Comparison of ENCODE assay signal across 17 mouse cellular contexts in the genomic region with DNA sequence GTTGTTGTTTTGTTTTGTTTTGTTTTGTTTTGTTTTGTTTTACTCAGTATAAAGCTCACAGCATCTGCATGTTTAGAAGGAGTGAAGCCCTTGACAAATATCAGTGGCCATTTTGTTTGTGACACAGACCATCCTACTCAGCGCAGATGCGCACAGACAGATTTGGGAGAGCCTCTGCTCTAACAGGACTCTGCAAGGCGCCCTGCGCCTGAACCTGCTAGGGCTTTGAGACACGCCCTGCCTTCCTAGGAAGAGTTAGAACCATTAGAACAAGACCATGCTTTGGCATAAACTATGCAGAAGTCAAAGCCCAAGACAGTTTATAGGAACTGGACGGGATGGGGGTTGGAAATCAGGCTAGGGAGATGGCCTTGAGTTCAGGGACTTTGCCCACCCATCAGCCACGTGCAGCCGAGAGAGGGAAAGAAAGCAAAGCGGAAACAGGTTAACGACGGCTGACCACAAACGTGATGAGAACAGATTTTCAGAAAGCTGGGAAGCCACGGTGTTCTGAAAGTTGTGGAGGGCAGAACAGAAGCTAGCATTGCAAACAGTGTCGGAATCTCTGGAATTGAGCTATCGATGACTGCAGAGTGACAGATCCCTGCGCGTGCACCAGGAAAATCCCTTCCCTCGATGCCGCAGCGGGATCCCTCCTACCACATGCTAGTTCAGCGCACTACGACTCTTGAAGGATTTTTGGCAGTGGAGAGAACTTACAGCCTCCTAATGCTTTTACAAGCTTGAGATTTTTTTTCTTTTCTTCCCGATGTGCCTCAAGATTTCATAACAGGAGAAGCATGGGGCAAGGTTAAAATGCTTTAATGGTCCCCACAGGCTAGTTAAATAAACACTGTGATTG.
DNase-seq lines count a peak whose midpoint lies in the region; ATAC-seq lines count a peak whose summit lies in the region.
"Had no signal": no experiment of that assay in that cellular context is flagged by ENCODE, and none has a peak within 500 bp of the region (broad histone marks: within the 10 kb centered on the region; RNA-seq: fewer than 3 reads in every experiment).

No protein-coding gene starts in this region.

- no peak overlapping the region for H3K9ac ChIP-seq in forebrain, embryonic 15.5 days (replicated peaks)
- H3K9ac ChIP-seq in forebrain, embryonic 11.5 days (ENCODE audit: low read length): no peak overlapping the region
- no peak overlapping the region for H3K9ac ChIP-seq in lung, embryonic 16.5 days (ENCODE audit: low read length)
- H3K9ac ChIP-seq in intestine, embryonic 16.5 days (ENCODE audit: low read depth, low read length): no peak overlapping the region
- no peak overlapping the region for H3K9ac ChIP-seq in stomach, embryonic 15.5 days

- peak overlapping the region; percentile 27 for H3K27ac ChIP-seq in forebrain, embryonic 15.5 days (replicated peaks)
- H3K27ac ChIP-seq in forebrain, embryonic 11.5 days (ENCODE audit: low read depth, low read length): no peak overlapping the region
- no peak overlapping the region for H3K27ac ChIP-seq in lung, embryonic 16.5 days (ENCODE audit: low read length)
- no peak overlapping the region for H3K27ac ChIP-seq in intestine, embryonic 16.5 days (ENCODE audit: low read length)
- H3K27ac ChIP-seq in stomach, embryonic 15.5 days: no peak overlapping the region

- no peak overlapping the region for H3K4me2 ChIP-seq in forebrain, embryonic 15.5 days (replicated peaks)
- no peak overlapping the region for H3K4me2 ChIP-seq in forebrain, embryonic 11.5 days (ENCODE audit: low read depth, low read length, severe bottlenecking)
- peak overlapping the region; percentile 24 for H3K4me2 ChIP-seq in lung, embryonic 16.5 days (ENCODE audit: low read depth, low read length)
- 0 out of 2 replicates have a peak overlapping the region, but pooled peaks have one; percentile 19 for H3K4me2 ChIP-seq in intestine, embryonic 16.5 days (ENCODE audit: low read depth, low read length)
- peak overlapping the region; percentile 16; the same call in 1 of the 2 replicates for H3K4me2 ChIP-seq in stomach, embryonic 15.5 days
- H3K4me2 ChIP-seq: heart, embryonic 11.5 days had no signal

- H3K27me3 ChIP-seq in forebrain, embryonic 15.5 days: no peaks in the 10 kb centered on the region
- no peaks in the 10 kb centered on the region for H3K27me3 ChIP-seq in forebrain, embryonic 11.5 days (ENCODE audit: control insufficient read depth, insufficient read depth, low read length)
- H3K27me3 ChIP-seq in lung, embryonic 16.5 days (ENCODE audit: control insufficient read depth, insufficient read depth, low read depth, low read length): no peaks in the 10 kb centered on the region
- no peaks in the 10 kb centered on the region for H3K27me3 ChIP-seq in intestine, embryonic 16.5 days (replicated peaks; ENCODE audit: control insufficient read depth, insufficient read depth, low read length)
- no peaks in the 10 kb centered on the region for H3K27me3 ChIP-seq in stomach, embryonic 15.5 days (replicated peaks)

- peaks cover 14% of the 10 kb centered on the region; the same call in 1 of the 2 replicates for H3K4me1 ChIP-seq in forebrain, embryonic 15.5 days
- H3K4me1 ChIP-seq in forebrain, embryonic 11.5 days (replicated peaks; ENCODE audit: control insufficient read depth, insufficient read depth, low read length): no peaks in the 10 kb centered on the region
- H3K4me1 ChIP-seq in lung, embryonic 16.5 days (replicated peaks; ENCODE audit: control insufficient read depth, insufficient read depth, low read length): peaks cover 3% of the 10 kb centered on the region; the same call in 1 of the 2 replicates
- H3K4me1 ChIP-seq in intestine, embryonic 16.5 days (ENCODE audit: control insufficient read depth, insufficient read depth, low read length): peaks cover 4% of the 10 kb centered on the region; the same call in 1 of the 2 replicates
- no peaks in the 10 kb centered on the region for H3K4me1 ChIP-seq in stomach, embryonic 15.5 days

- H3K4me3 ChIP-seq in forebrain, embryonic 15.5 days: no peak overlapping the region
- no peak overlapping the region for H3K4me3 ChIP-seq in forebrain, embryonic 11.5 days (ENCODE audit: low read depth, low read length)
- H3K4me3 ChIP-seq in lung, embryonic 16.5 days (ENCODE audit: low read length): no peak overlapping the region
- H3K4me3 ChIP-seq in intestine, embryonic 16.5 days (ENCODE audit: low read length): no peak overlapping the region
- H3K4me3 ChIP-seq in stomach, embryonic 15.5 days (replicated peaks): no peak overlapping the region

- H3K36me3 ChIP-seq in forebrain, embryonic 15.5 days: 0 out of 2 replicates have a peak, but pooled peaks cover 2% of the 10 kb centered on the region
- H3K36me3 ChIP-seq in forebrain, embryonic 11.5 days (ENCODE audit: control insufficient read depth, insufficient read depth, low read length): no peaks in the 10 kb centered on the region
- H3K36me3 ChIP-seq in lung, embryonic 16.5 days (ENCODE audit: control insufficient read depth, insufficient read depth, low read length): no peaks in the 10 kb centered on the region
- no peaks in the 10 kb centered on the region for H3K36me3 ChIP-seq in intestine, embryonic 16.5 days (ENCODE audit: control insufficient read depth, insufficient read depth, low read length)
- H3K36me3 ChIP-seq in stomach, embryonic 15.5 days: no peaks in the 10 kb centered on the region

- no peak for ATAC-seq in forebrain, embryonic 15.5 days (replicated peaks)
- no peak for ATAC-seq in forebrain, embryonic 11.5 days (replicated peaks; ENCODE audit: low FRiP score)
- peak; percentile 49; the same call in 1 of the 2 replicates for ATAC-seq in lung, embryonic 16.5 days (ENCODE audit: low read depth)
- ATAC-seq in intestine, embryonic 16.5 days: no peak
- ATAC-seq in stomach, embryonic 15.5 days (ENCODE audit: insufficient read depth, low FRiP score, low read depth): no peak

- DNase-seq in forebrain, embryonic 11.5 days (ENCODE audit: low spot score): no peak
- no peak for DNase-seq in lung, postnatal 25 days (ENCODE audit: low spot score)
- no peak for DNase-seq in adipocyte (ENCODE audit: low spot score)
- no peak for DNase-seq in B cell, adult 2 months
- DNase-seq: adrenal gland, postnatal 25 days; cerebellum, postnatal 36 days; gastrocnemius, postnatal 10 days; heart, postnatal 36 days; kidney, postnatal 36 days; left cerebral cortex, postnatal 4 days; lung, adult 18-20 months; retina, postnatal 1 day had no signal

- H3K9me3 ChIP-seq in forebrain, embryonic 15.5 days: peaks cover 7% of the 10 kb centered on the region; the same call in 1 of the 2 replicates
- H3K9me3 ChIP-seq in forebrain, embryonic 11.5 days (ENCODE audit: control insufficient read depth, low read length): peaks cover 5% of the 10 kb centered on the region; the same call in 1 of the 2 replicates
- peaks cover 9% of the 10 kb centered on the region for H3K9me3 ChIP-seq in lung, embryonic 16.5 days (ENCODE audit: control insufficient read depth, low read length)
- H3K9me3 ChIP-seq in intestine, embryonic 16.5 days (ENCODE audit: control insufficient read depth, low read length): peaks cover 7% of the 10 kb centered on the region; the same call in 1 of the 2 replicates
- no peaks in the 10 kb centered on the region for H3K9me3 ChIP-seq in stomach, embryonic 15.5 days

- WGBS in forebrain, embryonic 15.5 days: 76% methylated on average over 23 of the region's 23 CpGs
- WGBS in forebrain, embryonic 11.5 days: 89% methylated on average over 23 of the region's 23 CpGs
- WGBS in lung, embryonic 16.5 days: 40% methylated on average over 23 of the region's 23 CpGs
- 61% methylated on average over 23 of the region's 23 CpGs for WGBS in intestine, embryonic 16.5 days
- WGBS in stomach, embryonic 15.5 days: 48% methylated on average over 23 of the region's 23 CpGs

Comparison
In these comparisons a context has a peak if more than half of its experiments do, and no peak if none do; other contexts are left out.
1. H3K4me2 ChIP-seq: peak in lung, embryonic 16.5 days (single experiment), intestine, embryonic 16.5 days (single experiment) and stomach, embryonic 15.5 days (single experiment); none in forebrain, embryonic 15.5 days (single experiment) and forebrain, embryonic 11.5 days (single experiment).